Mouse (Mus musculus) CH12.LX (cell line): Measurements from ENCODE around the gene Bag1. TPM values are rescaled to one million over a fixed set of nuclear protein-coding genes. Genes with fewer than 3 reads are reported as not detected.

Experiments used
- DNase-seq: peaks from one replicate; pipeline ENCODE4 v3.0.0-alpha.2; 2013; ENCODE audit errors: extremely low read depth
- H3K27ac ChIP-seq: 2 replicates; pipeline ENCODE4 v1.5.1; 2012; ENCODE audit warnings: low read depth, mild to moderate bottlenecking, control low read depth, moderate library complexity; ENCODE audit not compliant: insufficient read depth
- H3K27me3 ChIP-seq: replicated peaks from 2 replicates; pipeline ENCODE3; 2012; ENCODE audit warnings: inconsistent platforms
- H3K36me3 ChIP-seq, 2 experiments: replicated peaks in 1 of 2; 2 replicates each; pipeline versions ENCODE3 to v1.6.1; 2012; ENCODE audit warnings: inconsistent platforms in 1 of 2, low read length in 1 of 2, mild to moderate bottlenecking in 1 of 2, mixed read lengths in 1 of 2, moderate library complexity in 1 of 2; ENCODE audit not compliant: control insufficient read depth in 1 of 2, insufficient read depth in 1 of 2
- H3K4me1 ChIP-seq, 2 experiments: 2 replicates each; pipeline ENCODE4 v1.6.1; 2012; ENCODE audit warnings: inconsistent platforms in 1 of 2, moderate library complexity in 1 of 2; ENCODE audit not compliant: insufficient read depth in 2 of 2, control insufficient read depth in 1 of 2
- H3K4me2 ChIP-seq: 2 replicates; pipeline ENCODE4 v1.6.1; 2012; ENCODE audit warnings: low read depth, mild to moderate bottlenecking, control low read depth; ENCODE audit not compliant: poor library complexity, insufficient read depth, severe bottlenecking
- H3K4me3 ChIP-seq, 3 experiments: fragments of 150-350 bp in 1 of 3; sonication (generic) in 1 of 3; replicated peaks in 1 of 3; 2 replicates each; pipeline versions ENCODE3 to v1.5.1; 2011 to 2012; ENCODE audit warnings: low read depth in 2 of 3, low read length in 2 of 3, mild to moderate bottlenecking in 2 of 3, moderate library complexity in 2 of 3, control low read depth in 1 of 3, improper control_type of control experiment in 1 of 3, inconsistent platforms in 1 of 3, mixed read lengths in 1 of 3; ENCODE audit not compliant: poor library complexity in 1 of 3
- H3K79me2 ChIP-seq: replicated peaks from 2 replicates; pipeline ENCODE4 v1.6.1; 2012; ENCODE audit warnings: mild to moderate bottlenecking, moderate library complexity; ENCODE audit not compliant: control insufficient read depth, poor library complexity, insufficient read depth, severe bottlenecking; ENCODE audit errors: extremely low read depth
- H3K9ac ChIP-seq: 2 replicates; pipeline ENCODE4 v1.6.1; 2012; ENCODE audit warnings: low read depth, mild to moderate bottlenecking, control low read depth, moderate library complexity; ENCODE audit not compliant: insufficient read depth
- H3K9me3 ChIP-seq: replicated peaks from 2 replicates; pipeline ENCODE3; 2012; ENCODE audit warnings: low read length, inconsistent platforms, mixed read lengths
- BHLHE40 ChIP-seq: IDR thresholded peaks from 2 replicates; pipeline ENCODE4 v1.6.1; 2011; ENCODE audit warnings: mild to moderate bottlenecking, low read depth, low read length, improper control_type of control experiment
- CHD1 ChIP-seq: IDR thresholded peaks from 2 replicates; pipeline ENCODE4 v1.6.1; 2012; ENCODE audit warnings: low read depth, low read length, improper control_type of control experiment, inconsistent platforms
- CTCF ChIP-seq, 2 experiments: IDR thresholded peaks in 1 of 2; conservative IDR thresholded peaks in 1 of 2; 2 replicates each; pipeline ENCODE4 v1.5.1; 2011 to 2012; ENCODE audit warnings: low read depth in 2 of 2, low read length in 2 of 2, improper control_type of control experiment in 1 of 2, inconsistent platforms in 1 of 2, mild to moderate bottlenecking in 1 of 2, moderate library complexity in 1 of 2
- ELF1 ChIP-seq: IDR thresholded peaks from 2 replicates; pipeline ENCODE4 v1.6.1; 2014; ENCODE audit warnings: low read depth, mild to moderate bottlenecking, inconsistent platforms, low read length, improper control_type of control experiment
- EP300 ChIP-seq: IDR thresholded peaks from 2 replicates; pipeline ENCODE4 v1.6.1; 2011; ENCODE audit warnings: low read length, improper control_type of control experiment
- ETS1 ChIP-seq: conservative IDR thresholded peaks from 2 replicates; pipeline ENCODE4 v1.6.1; 2012; ENCODE audit warnings: low read depth, mild to moderate bottlenecking, inconsistent platforms, low read length, improper control_type of control experiment, moderate library complexity
- GABPA ChIP-seq: IDR thresholded peaks from 2 replicates; pipeline ENCODE4 v1.6.1; 2012; ENCODE audit warnings: low read depth, low read length, improper control_type of control experiment, inconsistent platforms; ENCODE audit not compliant: insufficient replicate concordance
- HCFC1 ChIP-seq: IDR thresholded peaks from 2 replicates; pipeline ENCODE4 v1.6.1; 2012; ENCODE audit warnings: low read depth, mild to moderate bottlenecking, inconsistent platforms, low read length, improper control_type of control experiment
- IRF4 ChIP-seq: IDR thresholded peaks from 2 replicates; pipeline ENCODE4 v1.6.1; 2014; ENCODE audit warnings: low read depth, mild to moderate bottlenecking, inconsistent platforms, low read length, improper control_type of control experiment
- JUN ChIP-seq: IDR thresholded peaks from 2 replicates; pipeline ENCODE4 v1.6.1; 2011; ENCODE audit warnings: low read depth, mild to moderate bottlenecking, low read length, improper control_type of control experiment, moderate library complexity; ENCODE audit not compliant: insufficient read depth
- JUND ChIP-seq: conservative IDR thresholded peaks from 2 replicates; pipeline ENCODE4 v1.6.1; 2011; ENCODE audit warnings: low read depth, low read length, improper control_type of control experiment
- KAT2A ChIP-seq: IDR thresholded peaks from 2 replicates; pipeline ENCODE4 v1.6.1; 2012; ENCODE audit warnings: low read length, improper control_type of control experiment, inconsistent platforms; ENCODE audit not compliant: insufficient replicate concordance
- MAFK ChIP-seq: IDR thresholded peaks from 2 replicates; pipeline ENCODE4 v1.6.1; 2011; ENCODE audit warnings: low read length, improper control_type of control experiment; ENCODE audit not compliant: insufficient replicate concordance
- MAX ChIP-seq: IDR thresholded peaks from 2 replicates; pipeline ENCODE4 v1.6.1; 2011; ENCODE audit warnings: low read length, improper control_type of control experiment
- MAZ ChIP-seq: IDR thresholded peaks from 2 replicates; pipeline ENCODE4 v1.6.1; 2012; ENCODE audit warnings: low read depth, mild to moderate bottlenecking, inconsistent platforms, low read length, improper control_type of control experiment, moderate library complexity
- MEF2A ChIP-seq: IDR thresholded peaks from 2 replicates; pipeline ENCODE4 v1.6.1; 2014; ENCODE audit warnings: low read depth, mild to moderate bottlenecking, inconsistent platforms, low read length, improper control_type of control experiment, borderline replicate concordance
- MXI1 ChIP-seq: IDR thresholded peaks from 2 replicates; pipeline ENCODE4 v1.6.1; 2011; ENCODE audit warnings: mild to moderate bottlenecking, low read depth, low read length, improper control_type of control experiment
- MYC ChIP-seq: IDR thresholded peaks from 2 replicates; pipeline ENCODE4 v1.6.1; 2011; ENCODE audit warnings: low read depth, mild to moderate bottlenecking, improper control_type of control experiment, low read length
- NELFE ChIP-seq: IDR thresholded peaks from 2 replicates; pipeline ENCODE4 v1.6.1; 2011; ENCODE audit warnings: low read depth, low read length, improper control_type of control experiment
- NRF1 ChIP-seq: IDR thresholded peaks from 2 replicates; pipeline ENCODE4 v1.6.1; 2014; ENCODE audit warnings: low read depth, mild to moderate bottlenecking, inconsistent platforms, low read length, improper control_type of control experiment, moderate library complexity
- POLR2A ChIP-seq: IDR thresholded peaks from 2 replicates; pipeline ENCODE4 v1.6.1; 2011; ENCODE audit warnings: low read depth, mild to moderate bottlenecking, improper control_type of control experiment, low read length
- POLR2AphosphoS2 ChIP-seq: IDR thresholded peaks from 2 replicates; pipeline ENCODE4 v1.6.1; 2011; ENCODE audit warnings: low read depth, low read length, improper control_type of control experiment
- RCOR1 ChIP-seq: conservative IDR thresholded peaks from 2 replicates; pipeline ENCODE4 v1.6.1; 2012; ENCODE audit warnings: low read depth, mild to moderate bottlenecking, inconsistent platforms, low read length, improper control_type of control experiment
- SIN3A ChIP-seq: IDR thresholded peaks from 2 replicates; pipeline ENCODE4 v1.6.1; 2012; ENCODE audit warnings: low read length, improper control_type of control experiment, inconsistent platforms
- TBP ChIP-seq: conservative IDR thresholded peaks from 2 replicates; pipeline ENCODE4 v1.6.1; 2011; ENCODE audit warnings: low read depth, low read length, improper control_type of control experiment
- TCF12 ChIP-seq: IDR thresholded peaks from 2 replicates; pipeline ENCODE4 v1.6.1; 2014; ENCODE audit warnings: low read depth, mild to moderate bottlenecking, inconsistent platforms, low read length, improper control_type of control experiment
- UBTF ChIP-seq: IDR thresholded peaks from 2 replicates; pipeline ENCODE4 v1.6.1; 2012; ENCODE audit warnings: low read depth, mild to moderate bottlenecking, inconsistent platforms, low read length, improper control_type of control experiment, moderate library complexity
- USF1 ChIP-seq: IDR thresholded peaks from 2 replicates; pipeline ENCODE4 v1.6.1; 2014; ENCODE audit warnings: low read depth, mild to moderate bottlenecking, inconsistent platforms, low read length, improper control_type of control experiment
- USF2 ChIP-seq: conservative IDR thresholded peaks from 2 replicates; pipeline ENCODE4 v1.6.1; 2011; ENCODE audit warnings: low read depth, low read length, improper control_type of control experiment
- ZC3H11A ChIP-seq: IDR thresholded peaks from 2 replicates; pipeline ENCODE4 v1.6.1; 2012; ENCODE audit warnings: low read depth, mild to moderate bottlenecking, inconsistent platforms, low read length, improper control_type of control experiment
- ZMIZ1 ChIP-seq: IDR thresholded peaks from 2 replicates; pipeline ENCODE4 v1.6.1; 2012; ENCODE audit warnings: low read depth, mild to moderate bottlenecking, inconsistent platforms, low read length, improper control_type of control experiment
- ZNF384 ChIP-seq: IDR thresholded peaks from 2 replicates; pipeline ENCODE4 v1.6.1; 2012; ENCODE audit warnings: low read depth, low read length, improper control_type of control experiment, inconsistent platforms
- dilution Hi-C: fragments of 300-500 bp; cut with MboI; formaldehyde crosslinking; loops from 2 replicates; pipeline ENCODE4 v1.14.3; 2020; ENCODE audit warnings: low sequenced_read_pairs; ENCODE audit not compliant: extremely low pct_unique_long_range_greater_than_20kb, extremely low pct_ligation_motif_present
- in situ Hi-C: fragments of 300-500 bp; cut with MboI; formaldehyde crosslinking; loops from 3 replicates; pipeline ENCODE4 v1.14.3; 2019; ENCODE audit warnings: low sequenced_read_pairs, low pct_ligation_motif_present, low pct_unique_long_range_greater_than_20kb, mixed read lengths
- polyA plus RNA-seq: library from polyadenylated mRNA; unstranded; fragments of >175 nt; gene quantifications from 2 replicates; pipeline ENCODE4 v1.2.1, GENCODE M21; 2012; ENCODE audit warnings: low read depth; ENCODE audit not compliant: insufficient read length
- total RNA-seq, 2 experiments: library from RNA; depleted of rRNA; stranded (reverse); fragments of 300-350 nt in 1 of 2; fragments of >200 nt in 1 of 2; gene quantifications; 2 replicates each; pipeline ENCODE4 v1.2.3; 2012 to 2014

The Bag1 gene
- total and polyA plus RNA-seq, 3 experiments, result 105 to 161 (median 149) TPM

GRCm38 (mm10) chr4:40971744-40972143, 23.6 kb upstream of the Bag1 start (continued):
- TF ChIP-seq SIN3A (peak; percentile 95), EP300 (no peak), HCFC1 (peak; percentile 39; the same call in 1 of the 2 replicates), MEF2A (no peak), UBTF (no peak), POLR2A (no peak), ZNF384 (peak; percentile 94), MYC (peak; percentile 100), MXI1 (peak; percentile 98), TBP (no peak; the same call in 1 of the 2 replicates), POLR2AphosphoS2 (no peak), ELF1 (no peak; the same call in 1 of the 2 replicates), CTCF (conservative IDR thresholded peaks at IDR 0.05 in 1 of 2, IDR thresholded peaks at IDR 0.05 in 1 of 2; ENCODE audit: low read depth in 2 of 2, low read length in 2 of 2) (peak; percentile 77), ZMIZ1 (no peak)

- in situ Hi-C loops (no loop called here), dilution Hi-C loops (no loop called here)
- peak; percentile 97 for DNase-seq
- Histone ChIP-seq H3K4me3 (peak within 1 kb of the TSS; percentile 81 to 97 (median 91)), H3K27ac (peak within 1 kb of the TSS; percentile 71), H3K9me3 (no peaks in the 10 kb centered on the region), H3K4me1 (peaks cover 13 to 46% of the 10 kb centered on the region in 2 experiments), H3K36me3 (peaks cover 9 to 50% of the 10 kb centered on the region in 2 experiments), H3K9ac (peak within 1 kb of the TSS; percentile 78), H3K4me2 (peak within 1 kb of the TSS; percentile 93), H3K79me2 (peaks cover 54% of the 10 kb centered on the region), H3K27me3 (no peaks in the 10 kb centered on the region)
- TF ChIP-seq USF1 (peak; percentile 96), ZC3H11A (no peak), CTCF (conservative IDR thresholded peaks at IDR 0.05 in 1 of 2, IDR thresholded peaks at IDR 0.05 in 1 of 2; ENCODE audit: low read depth in 2 of 2, low read length in 2 of 2) (no peak), ELF1 (peak; percentile 88), IRF4 (no peak), MAZ (peak; percentile 93), TCF12 (peak; percentile 93), NRF1 (peak; percentile 54), KAT2A (peak; percentile 85; the same call in 1 of the 2 replicates), BHLHE40 (peak; percentile 99), HCFC1 (peak; percentile 91), ETS1 (peak; percentile 75), MAX (peak; percentile 97), POLR2A (peak; percentile 91), JUND (no peak), GABPA (peak; percentile 35; the same call in 1 of the 2 replicates), SIN3A (peak; percentile 98), ZMIZ1 (peak; percentile 87), CHD1 (no peak), UBTF (0 out of 2 replicates have a peak, but pooled peaks have one; percentile 56), JUN (no peak), MAFK (no peak), ZNF384 (no peak), USF2 (peak; percentile 92), MEF2A (peak; percentile 47; the same call in 1 of the 2 replicates), POLR2AphosphoS2 (peak; percentile 95), RCOR1 (peak; percentile 73; the same call in 1 of the 2 replicates), MYC (peak; percentile 83), MXI1 (peak; percentile 99), TBP (0 out of 2 replicates have a peak, but pooled peaks have one; percentile 48), NELFE (peak; percentile 93)
Observed at GRCm38 (mm10) chr4:40970842-40971701, 23.0 kb upstream of the Bag1 start, which contains the start of gene Nfx1. Gene Nfx1 (plus strand): TSS chr4:40970906.
